Mouse (Mus musculus): ENCODE data around the gene Nsun2. TPM values are rescaled to one million over a fixed set of nuclear protein-coding genes. Genes with fewer than 3 reads are reported as not detected.

The Nsun2 gene
- polyA plus RNA-seq, 1 experiment from 2014 or later, result 149 TPM

GRCm38 (mm10) chr13:69538327-69538726 lies 4.8 kb downstream of the Nsun2 start:
- 0 out of 2 replicates have a peak overlapping the region, but pooled peaks have one; percentile 7 for H3K9ac ChIP-seq (ENCODE audit: low read length)
- H3K4me1 ChIP-seq (ENCODE audit: control insufficient read depth, insufficient read depth, low read length), result peaks cover 22% of the 10 kb centered on the region
- 23% methylated on average over 4 of the region's 4 CpGs for WGBS

GRCm38 (mm10) chr13:69541209-69541608 lies 7.7 kb downstream of the Nsun2 start:
- Histone ChIP-seq H3K36me3 (ENCODE audit: control insufficient read depth, insufficient read depth, low read length) (no peaks in the 10 kb centered on the region), H3K4me2 (ENCODE audit: low read depth, severe bottlenecking) (no peak overlapping the region), H3K9ac (ENCODE audit: low read length) (no peak overlapping the region), H3K27me3 (ENCODE audit: control insufficient read depth, insufficient read depth, low read length) (no peaks in the 10 kb centered on the region), H3K4me1 (ENCODE audit: control insufficient read depth, insufficient read depth, low read length) (peaks cover 19% of the 10 kb centered on the region), H3K9me3 (ENCODE audit: control insufficient read depth, low read length) (no peaks in the 10 kb centered on the region), H3K27ac (replicated peaks; ENCODE audit: low read depth, low read length) (no peak overlapping the region), H3K4me3 (ENCODE audit: low read depth, low read length) (no peak overlapping the region)
- no peak for ATAC-seq (ENCODE audit: insufficient number of reproducible peaks, low FRiP score, low TSS enrichment, low read depth)
- no peak for DNase-seq (ENCODE audit: low spot score)
- WGBS, result 80% methylated on average over 6 of the region's 6 CpGs

More at GRCm38 (mm10) chr13:69538327-69538726, 4.8 kb downstream of the Nsun2 start:
- no peaks in the 10 kb centered on the region; the same call in 1 of the 2 replicates for H3K27me3 ChIP-seq (ENCODE audit: control insufficient read depth, insufficient read depth, low read length)
- no peaks in the 10 kb centered on the region for H3K36me3 ChIP-seq (ENCODE audit: control insufficient read depth, insufficient read depth, low read length)
- H3K9me3 ChIP-seq (ENCODE audit: control insufficient read depth, low read length), result no peaks in the 10 kb centered on the region
- H3K27ac ChIP-seq (replicated peaks; ENCODE audit: low read depth, low read length), result no peak overlapping the region
- no peak overlapping the region for H3K4me3 ChIP-seq (ENCODE audit: low read depth, low read length)
- no peak for ATAC-seq (ENCODE audit: insufficient number of reproducible peaks, low FRiP score, low TSS enrichment, low read depth)
- H3K4me2 ChIP-seq (ENCODE audit: low read depth, severe bottlenecking), result peak overlapping the region; percentile 7; the same call in 1 of the 2 replicates
- no peak for DNase-seq (ENCODE audit: low spot score)

- ATAC-seq (ENCODE audit: insufficient number of reproducible peaks, low FRiP score, low TSS enrichment, low read depth), result no peak
- no peak overlapping the region for H3K9ac ChIP-seq (ENCODE audit: low read length)
- DNase-seq (ENCODE audit: low spot score), result no peak
- H3K4me1 ChIP-seq (ENCODE audit: control insufficient read depth, insufficient read depth, low read length), result peaks cover 19% of the 10 kb centered on the region
- H3K27me3 ChIP-seq (ENCODE audit: control insufficient read depth, insufficient read depth, low read length), result no peaks in the 10 kb centered on the region
- WGBS, result 73% methylated on average over 10 of the region's 10 CpGs
- no peaks in the 10 kb centered on the region for H3K36me3 ChIP-seq (ENCODE audit: control insufficient read depth, insufficient read depth, low read length)
- H3K4me3 ChIP-seq (ENCODE audit: low read depth, low read length), result no peak overlapping the region
- H3K4me2 ChIP-seq (ENCODE audit: low read depth, severe bottlenecking), result no peak overlapping the region
- no peaks in the 10 kb centered on the region for H3K9me3 ChIP-seq (ENCODE audit: control insufficient read depth, low read length)
- no peak overlapping the region for H3K27ac ChIP-seq (replicated peaks; ENCODE audit: low read depth, low read length)
These were observed 8.2 kb downstream of the Nsun2 start for GRCm38 (mm10) chr13:69541776-69542175.

- Histone ChIP-seq H3K9me3 (ENCODE audit: control insufficient read depth, low read length) (no peaks in the 10 kb centered on the region), H3K4me3 (ENCODE audit: low read depth, low read length) (no peak overlapping the region), H3K4me2 (ENCODE audit: low read depth, severe bottlenecking) (no peak overlapping the region), H3K4me1 (ENCODE audit: control insufficient read depth, insufficient read depth, low read length) (peaks cover 19% of the 10 kb centered on the region), H3K36me3 (ENCODE audit: control insufficient read depth, insufficient read depth, low read length) (no peaks in the 10 kb centered on the region), H3K27ac (replicated peaks; ENCODE audit: low read depth, low read length) (no peak overlapping the region), H3K9ac (ENCODE audit: low read length) (0 out of 2 replicates have a peak overlapping the region, but pooled peaks have one; percentile 13), H3K27me3 (ENCODE audit: control insufficient read depth, insufficient read depth, low read length) (no peaks in the 10 kb centered on the region)
- 40% methylated on average over 17 of the region's 17 CpGs for WGBS
- DNase-seq (ENCODE audit: low spot score), result no peak
- no peak for ATAC-seq (ENCODE audit: insufficient number of reproducible peaks, low FRiP score, low TSS enrichment, low read depth)
These were observed 9.2 kb downstream of the Nsun2 start for GRCm38 (mm10) chr13:69542571-69543352.

GRCm38 (mm10) chr13:69543595-69543994 lies 10.0 kb downstream of the Nsun2 start:
- Histone ChIP-seq H3K4me1 (ENCODE audit: control insufficient read depth, insufficient read depth, low read length) (peaks cover 16% of the 10 kb centered on the region), H3K4me3 (ENCODE audit: low read depth, low read length) (no peak overlapping the region)
- 54% methylated on average over 12 of the region's 12 CpGs for WGBS

GRCm38 (mm10) chr13:69545019-69545418 lies 11.5 kb downstream of the Nsun2 start:
- H3K4me1 ChIP-seq (ENCODE audit: control insufficient read depth, insufficient read depth, low read length), result peaks cover 8% of the 10 kb centered on the region; the same call in 1 of the 2 replicates
- H3K4me3 ChIP-seq (ENCODE audit: low read depth, low read length), result no peak overlapping the region
- H3K36me3 ChIP-seq (ENCODE audit: control insufficient read depth, insufficient read depth, low read length), result no peaks in the 10 kb centered on the region
- H3K27ac ChIP-seq (replicated peaks; ENCODE audit: low read depth, low read length), result no peak overlapping the region
- peak; percentile 81 for DNase-seq (ENCODE audit: low spot score)
- H3K4me2 ChIP-seq (ENCODE audit: low read depth, severe bottlenecking), result no peak overlapping the region
- H3K9me3 ChIP-seq (ENCODE audit: control insufficient read depth, low read length), result no peaks in the 10 kb centered on the region
- WGBS, result 30% methylated on average over 3 of the region's 3 CpGs
- ATAC-seq (ENCODE audit: insufficient number of reproducible peaks, low FRiP score, low TSS enrichment, low read depth), result peak; percentile 40; the same call in 1 of the 2 replicates
- no peaks in the 10 kb centered on the region for H3K27me3 ChIP-seq (ENCODE audit: control insufficient read depth, insufficient read depth, low read length)
- H3K9ac ChIP-seq (ENCODE audit: low read length), result no peak overlapping the region

More at GRCm38 (mm10) chr13:69543595-69543994, 10.0 kb downstream of the Nsun2 start:
- Histone ChIP-seq H3K4me2 (ENCODE audit: low read depth, severe bottlenecking) (peak overlapping the region; percentile 37; the same call in 1 of the 2 replicates), H3K36me3 (ENCODE audit: control insufficient read depth, insufficient read depth, low read length) (no peaks in the 10 kb centered on the region), H3K9me3 (ENCODE audit: control insufficient read depth, low read length) (no peaks in the 10 kb centered on the region), H3K27ac (replicated peaks; ENCODE audit: low read depth, low read length) (no peak overlapping the region), H3K27me3 (ENCODE audit: control insufficient read depth, insufficient read depth, low read length) (no peaks in the 10 kb centered on the region), H3K9ac (ENCODE audit: low read length) (no peak overlapping the region)
- ATAC-seq (ENCODE audit: insufficient number of reproducible peaks, low FRiP score, low TSS enrichment, low read depth), result no peak
- DNase-seq (ENCODE audit: low spot score), result no peak

- Histone ChIP-seq H3K4me3 (ENCODE audit: low read depth, low read length) (no peak overlapping the region), H3K4me2 (ENCODE audit: low read depth, severe bottlenecking) (no peak overlapping the region), H3K4me1 (ENCODE audit: control insufficient read depth, insufficient read depth, low read length) (peaks cover 8% of the 10 kb centered on the region; the same call in 1 of the 2 replicates), H3K9me3 (ENCODE audit: control insufficient read depth, low read length) (no peaks in the 10 kb centered on the region), H3K36me3 (ENCODE audit: control insufficient read depth, insufficient read depth, low read length) (no peaks in the 10 kb centered on the region), H3K27ac (replicated peaks; ENCODE audit: low read depth, low read length) (no peak overlapping the region), H3K27me3 (ENCODE audit: control insufficient read depth, insufficient read depth, low read length) (no peaks in the 10 kb centered on the region), H3K9ac (ENCODE audit: low read length) (no peak overlapping the region)
- DNase-seq (ENCODE audit: low spot score) (no peak), ATAC-seq (ENCODE audit: insufficient number of reproducible peaks, low FRiP score, low TSS enrichment, low read depth) (no peak)
- 66% methylated on average over 16 of the region's 16 CpGs for WGBS
These were observed 14.1 kb downstream of the Nsun2 start for GRCm38 (mm10) chr13:69547488-69548180.

- no peaks in the 10 kb centered on the region for H3K9me3 ChIP-seq (ENCODE audit: control insufficient read depth, low read length)
- H3K27ac ChIP-seq (replicated peaks; ENCODE audit: low read depth, low read length), result no peak overlapping the region
- H3K36me3 ChIP-seq (ENCODE audit: control insufficient read depth, insufficient read depth, low read length), result no peaks in the 10 kb centered on the region
- H3K4me2 ChIP-seq (ENCODE audit: low read depth, severe bottlenecking), result no peak overlapping the region
- H3K4me1 ChIP-seq (ENCODE audit: control insufficient read depth, insufficient read depth, low read length), result no peaks in the 10 kb centered on the region
- no peak for DNase-seq (ENCODE audit: low spot score)
- no peak overlapping the region for H3K4me3 ChIP-seq (ENCODE audit: low read depth, low read length)
- no peak overlapping the region for H3K9ac ChIP-seq (ENCODE audit: low read length)
- no peak for ATAC-seq (ENCODE audit: insufficient number of reproducible peaks, low FRiP score, low TSS enrichment, low read depth)
- 46% methylated on average over 8 of the region's 8 CpGs for WGBS
- no peaks in the 10 kb centered on the region for H3K27me3 ChIP-seq (ENCODE audit: control insufficient read depth, insufficient read depth, low read length)
These were observed 16.4 kb downstream of the Nsun2 start for GRCm38 (mm10) chr13:69549980-69550379.
